Mouse (Mus musculus) stomach, postnatal 0 days (tissue): ENCODE results near the gene Crygc. TPM values are rescaled to one million over a fixed set of nuclear protein-coding genes. Genes with fewer than 3 reads are reported as not detected.

Experiments used
- ATAC-seq: fragments of 200-750 bp; cut with Nextera tagmentation; 2 replicates; pipeline ENCODE4 v1.8.0; 2017; ENCODE audit not compliant: low FRiP score, low TSS enrichment
- DNase-seq: peaks from one replicate; pipeline ENCODE4 v3.0.0-alpha.2; 2016; ENCODE audit warnings: low spot score
- H3K27ac ChIP-seq: fragments of 300-500 bp; sonication (generic); replicated peaks from 2 replicates; pipeline ENCODE4 v1.5.1; 2014; ENCODE audit warnings: mild to moderate bottlenecking, control low read depth
- H3K27me3 ChIP-seq: fragments of 300-500 bp; sonication (generic); 2 replicates; pipeline ENCODE4 v1.6.1; 2014; ENCODE audit warnings: low read length; ENCODE audit not compliant: control insufficient read depth, insufficient read depth
- H3K36me3 ChIP-seq: fragments of 300-500 bp; sonication (generic); 2 replicates; pipeline ENCODE4 v1.6.1; 2014; ENCODE audit warnings: low read length, mixed read lengths; ENCODE audit not compliant: control insufficient read depth, insufficient read depth
- H3K4me1 ChIP-seq: fragments of 300-500 bp; sonication (generic); replicated peaks from 2 replicates; pipeline ENCODE4 v1.6.1; 2014; ENCODE audit warnings: antibody characterized with exemption; ENCODE audit not compliant: control insufficient read depth, insufficient read depth
- H3K4me2 ChIP-seq: fragments of 300-500 bp; sonication (generic); replicated peaks from 2 replicates; pipeline ENCODE4 v1.6.1; 2014; ENCODE audit warnings: low read depth, mild to moderate bottlenecking, control low read depth, moderate library complexity
- H3K4me3 ChIP-seq: fragments of 300-500 bp; sonication (generic); 2 replicates; pipeline ENCODE4 v1.5.1; 2014; ENCODE audit warnings: low read depth, low read length, control low read depth
- H3K9ac ChIP-seq: fragments of 300-500 bp; sonication (generic); 2 replicates; pipeline ENCODE4 v1.6.1; 2014; ENCODE audit warnings: mild to moderate bottlenecking, low read length, control low read depth, mixed read lengths
- H3K9me3 ChIP-seq: fragments of 300-500 bp; sonication (generic); 2 replicates; pipeline ENCODE4 v1.6.1; 2016; ENCODE audit warnings: low read length; ENCODE audit not compliant: control insufficient read depth
- CTCF ChIP-seq: IDR thresholded peaks from 2 replicates; pipeline ENCODE4 v1.5.1; 2016; ENCODE audit warnings: antibody characterized with exemption, low read depth, mild to moderate bottlenecking, moderate library complexity
- EP300 ChIP-seq: optimal IDR thresholded peaks from 2 replicates; pipeline ENCODE3; 2016; ENCODE audit warnings: antibody characterized with exemption
- WGBS: fragments of 180-500 bp; shearing (Covaris S2); extraction: QIAGEN DNeasy Blood & Tissue Kit; methylation state at CpG from one replicate; pipeline ENCODE4 v1.1.7; 2014; 5-methylcytosine and 5-hydroxymethylcytosine counted together
- polyA plus RNA-seq: library from polyadenylated mRNA; unstranded; fragments of >200 nt; fragmentation: Nextera tagmentation; extraction: Ambion mirVana; gene quantifications from 2 replicates; pipeline ENCODE4 v1.2.1, GENCODE M21; 2015

Gene Crygc
- polyA plus RNA-seq, 1 experiment from 2014 or later = not detected

DNA sequence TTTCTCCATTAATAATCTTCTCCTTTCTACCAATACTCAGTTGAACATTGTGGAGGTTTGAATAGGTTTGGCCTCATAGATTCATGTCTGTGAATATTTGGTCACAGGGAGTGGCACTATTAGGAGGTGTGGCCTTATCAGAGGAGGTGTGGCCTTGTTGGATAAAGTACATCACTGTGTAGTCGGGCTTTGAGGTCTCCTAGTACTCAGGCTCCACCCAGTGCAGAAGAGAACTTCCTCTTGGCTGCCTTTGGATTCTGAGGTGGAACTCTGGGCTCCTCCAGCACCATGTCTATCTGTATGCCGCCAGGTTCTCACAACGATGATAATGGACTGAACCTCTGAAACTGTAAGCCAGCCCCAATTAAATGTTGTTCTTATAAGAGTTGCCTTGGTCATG, 23.5 kb upstream of the Crygc start:
- Histone ChIP-seq H3K27me3 (no peaks in the 10 kb centered on the region), H3K9me3 (no peaks in the 10 kb centered on the region), H3K36me3 (no peaks in the 10 kb centered on the region), H3K4me3 (no peak overlapping the region), H3K9ac (no peak overlapping the region), H3K27ac (no peak overlapping the region), H3K4me1 (no peaks in the 10 kb centered on the region), H3K4me2 (no peak overlapping the region)
- 73% methylated on average over 3 of the region's 3 CpGs for WGBS
- no peak for DNase-seq
- ATAC-seq = peak; percentile 84
- TF ChIP-seq CTCF (no peak), EP300 (no peak)

DNA sequence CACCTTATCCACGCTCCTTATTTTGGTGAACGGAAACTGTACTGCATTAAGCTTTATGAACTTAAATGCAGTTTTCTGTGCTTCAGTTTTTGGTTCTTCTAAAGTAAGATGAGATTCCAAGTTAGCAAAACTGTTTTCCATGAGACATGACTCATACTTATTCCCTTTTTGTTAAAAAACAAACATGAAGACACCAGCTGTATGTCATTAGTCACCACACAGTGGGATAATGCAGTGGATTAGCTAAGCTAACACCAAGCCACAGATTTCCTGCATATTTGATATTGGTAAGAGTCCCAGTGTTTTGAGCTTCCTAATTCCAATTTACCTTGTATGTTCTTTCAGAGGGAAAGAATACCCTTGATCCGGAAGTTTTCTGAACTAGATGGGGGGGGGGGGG, 18.1 kb upstream of the Crygc start:
- WGBS = 84% methylated on average over 3 of the region's 3 CpGs
- DNase-seq (no peak), ATAC-seq (no peak)
- no peak overlapping the region for H3K4me3 ChIP-seq
- TF ChIP-seq CTCF (no peak), EP300 (no peak)
- H3K9me3 ChIP-seq = no peaks in the 10 kb centered on the region
- H3K27ac ChIP-seq = no peak overlapping the region
- H3K9ac ChIP-seq = no peak overlapping the region
- no peaks in the 10 kb centered on the region for H3K27me3 ChIP-seq
- H3K36me3 ChIP-seq = no peaks in the 10 kb centered on the region
- H3K4me2 ChIP-seq = no peak overlapping the region
- H3K4me1 ChIP-seq = no peaks in the 10 kb centered on the region

GRCm38 (mm10) chr1:65090370-65090769, 16.9 kb upstream of the Crygc start:
- TF ChIP-seq EP300 (no peak), CTCF (no peak)
- ATAC-seq (no peak), DNase-seq (no peak)
- H3K36me3 ChIP-seq = no peaks in the 10 kb centered on the region
- H3K4me2 ChIP-seq = no peak overlapping the region
- no peaks in the 10 kb centered on the region for H3K4me1 ChIP-seq
- H3K4me3 ChIP-seq = no peak overlapping the region
- no peak overlapping the region for H3K27ac ChIP-seq
- WGBS = 42% methylated on average over 2 of the region's 2 CpGs
- H3K9ac ChIP-seq = no peak overlapping the region
- H3K9me3 ChIP-seq = no peaks in the 10 kb centered on the region
- no peaks in the 10 kb centered on the region for H3K27me3 ChIP-seq

DNA sequence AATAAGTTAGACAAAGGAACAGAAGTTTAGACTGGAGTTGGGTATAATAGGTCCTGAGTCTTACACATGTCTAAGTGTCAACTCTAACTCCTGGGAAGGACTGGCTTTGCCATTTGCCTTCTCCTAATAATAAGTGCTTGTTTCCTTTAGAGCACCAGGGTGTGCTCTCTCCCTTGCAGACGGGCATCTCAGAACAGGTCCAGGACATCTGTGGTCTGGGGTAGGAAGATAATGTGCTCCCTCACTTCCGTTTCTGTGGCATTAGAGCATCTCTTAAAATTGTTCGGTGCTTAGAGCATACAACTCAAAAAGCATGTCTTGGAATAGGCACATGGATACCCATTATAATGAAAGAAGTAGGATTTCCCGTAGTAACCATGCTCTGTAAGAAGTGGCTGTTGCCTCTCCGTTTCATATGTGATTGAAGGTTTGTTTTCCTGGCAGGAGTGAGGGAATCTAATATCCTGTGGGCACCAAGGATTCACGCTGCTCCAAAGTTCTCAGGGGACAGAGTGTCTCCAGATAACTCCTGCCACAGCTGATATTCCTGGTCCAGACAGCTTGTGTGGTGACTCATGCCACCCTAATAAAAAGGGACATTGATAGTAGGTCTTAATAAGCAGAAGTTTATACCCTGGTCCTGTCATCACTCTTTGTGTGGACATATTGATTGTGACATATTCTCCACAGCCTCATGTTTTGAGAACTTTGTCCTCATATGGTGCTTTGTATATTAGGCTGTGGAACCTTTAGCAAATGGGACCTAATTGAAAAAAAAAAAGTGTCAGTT, 15.3 kb upstream of the Crygc start:
- Histone ChIP-seq H3K4me2 (no peak overlapping the region), H3K27ac (no peak overlapping the region), H3K4me1 (no peaks in the 10 kb centered on the region), H3K36me3 (no peaks in the 10 kb centered on the region), H3K9ac (no peak overlapping the region), H3K27me3 (no peaks in the 10 kb centered on the region), H3K4me3 (no peak overlapping the region), H3K9me3 (no peaks in the 10 kb centered on the region)
- DNase-seq = no peak
- 73% methylated on average over 6 of the region's 6 CpGs for WGBS
- no peak for ATAC-seq
- TF ChIP-seq CTCF (no peak), EP300 (no peak)

GRCm38 (mm10) chr1:65082188-65082587, 8.7 kb upstream of the Crygc start, which contains the start of gene Crygb:
TSS of gene Crygb (minus strand) at chr1:65082288.
- Histone ChIP-seq H3K27me3 (no peaks in the 10 kb centered on the region), H3K9ac (no peak within 1 kb of the TSS), H3K9me3 (no peaks in the 10 kb centered on the region), H3K4me3 (no peak within 1 kb of the TSS), H3K4me2 (no peak within 1 kb of the TSS), H3K36me3 (no peaks in the 10 kb centered on the region), H3K27ac (no peak within 1 kb of the TSS), H3K4me1 (no peaks in the 10 kb centered on the region)
- WGBS = 45% methylated on average over 7 of the region's 7 CpGs
- ATAC-seq = no peak
- TF ChIP-seq CTCF (no peak), EP300 (no peak)
- no peak for DNase-seq

- H3K4me1 ChIP-seq = no peaks in the 10 kb centered on the region
- H3K9ac ChIP-seq = no peak overlapping the region
- no peak overlapping the region for H3K27ac ChIP-seq
- no peak overlapping the region for H3K4me2 ChIP-seq
- H3K36me3 ChIP-seq = no peaks in the 10 kb centered on the region
- H3K9me3 ChIP-seq = no peaks in the 10 kb centered on the region
- WGBS = 11% methylated on average over 5 of the region's 5 CpGs
- TF ChIP-seq CTCF (peak; percentile 64), EP300 (no peak)
- no peak for ATAC-seq
- H3K27me3 ChIP-seq = no peaks in the 10 kb centered on the region
- no peak overlapping the region for H3K4me3 ChIP-seq
- no peak for DNase-seq
These were observed 2.1 kb upstream of the Crygc start for GRCm38 (mm10) chr1:65075607-65076006.
